Mouse (Mus musculus): ENCODE measurements around the gene Defb5.
"Not testable (repeated sequence)": the region's sequence is repeated elsewhere in the genome, so short reads cannot be mapped to it uniquely, and the experiment has no call there.

The Defb5 gene

GRCm38 (mm10) chr8:19247280-19247679 is at the start of gene Defb5:
Defb5 (plus strand) TSS chr8:19247580.
- DNase-seq (ENCODE audit: low read depth, low spot score) = no peak

- DNase-seq (ENCODE audit: low read depth, low spot score) = no peak
These were observed 22.2 kb upstream of the Defb5 start, which contains the start of gene Defb6 for GRCm38 (mm10) chr8:19225161-19225560. Defb6 (plus strand) TSS chr8:19225478.

- no peak for DNase-seq (ENCODE audit: low read depth, low spot score)
These were observed 9.3 kb upstream of the Defb5 start for GRCm38 (mm10) chr8:19238101-19238500.

- no peak for DNase-seq (ENCODE audit: low read depth, low spot score)
These were observed 7.8 kb upstream of the Defb5 start, which contains the start of gene Defb46 for GRCm38 (mm10) chr8:19239616-19240015. Defb46 (plus strand) TSS chr8:19239916.

- no peak for DNase-seq (ENCODE audit: low read depth, low spot score)
These were observed 10.8 kb downstream of the Defb5 start for GRCm38 (mm10) chr8:19258136-19258535.

- no peak for DNase-seq (ENCODE audit: low read depth, low spot score)
These were observed 12.3 kb downstream of the Defb5 start for GRCm38 (mm10) chr8:19259667-19260066.

- DNase-seq (ENCODE audit: low read depth, low spot score) = not testable (repeated sequence)
These were observed 45.7 kb downstream of the Defb5 start, which contains the start of gene Defb3 for GRCm38 (mm10) chr8:19293060-19293459. Defb3 (plus strand) TSS chr8:19293360.

- not testable (repeated sequence) for DNase-seq (ENCODE audit: low read depth, low spot score)
These were observed 51.0 kb downstream of the Defb5 start for GRCm38 (mm10) chr8:19298361-19298760.
